Mouse (Mus musculus) myocyte (in vitro differentiated cells): ENCODE results near the gene Vgll4. TPM values are rescaled to one million over a fixed set of nuclear protein-coding genes. Genes with fewer than 3 reads are reported as not detected.

ENCODE experiments used
- H3K27me3 ChIP-seq: one replicate; pipeline ENCODE4 v1.6.1; 2011; ENCODE audit not compliant: control insufficient read depth, insufficient read depth, insufficient read length
- H3K36me3 ChIP-seq: one replicate; pipeline ENCODE4 v1.6.1; 2011; ENCODE audit not compliant: control insufficient read depth, insufficient read depth
- H3K4me2 ChIP-seq: one replicate; pipeline ENCODE4 v1.6.1; 2011; ENCODE audit warnings: low read depth, control low read depth
- H3K4me3 ChIP-seq: one replicate; pipeline ENCODE4 v1.5.1; 2011; ENCODE audit warnings: mild to moderate bottlenecking, control low read depth, moderate library complexity
- H3K79me2 ChIP-seq: one replicate; pipeline ENCODE4 v1.6.1; 2011; ENCODE audit not compliant: control insufficient read depth, insufficient read depth
- H3ac ChIP-seq: one replicate; pipeline ENCODE4 v1.6.1; 2011; ENCODE audit not compliant: control insufficient read depth, insufficient read length
- CEBPB ChIP-seq: IDR thresholded peaks from 2 replicates; pipeline ENCODE4 v1.6.1; 2011; ENCODE audit warnings: mild to moderate bottlenecking, moderate library complexity; ENCODE audit not compliant: poor library complexity, insufficient read depth, severe bottlenecking
- E2F4 ChIP-seq: IDR thresholded peaks from one replicate; pipeline ENCODE4 v1.6.1; 2011; ENCODE audit warnings: mild to moderate bottlenecking, control low read depth, moderate library complexity; ENCODE audit not compliant: insufficient read depth
- MAX ChIP-seq: IDR thresholded peaks from one replicate; pipeline ENCODE4 v1.6.1; 2011; ENCODE audit warnings: low read depth, mild to moderate bottlenecking, control low read depth
- MYOD1 ChIP-seq, 3 experiments: IDR thresholded peaks; one replicate each; pipeline ENCODE4 v1.6.1; 2011; ENCODE audit warnings: control low read depth in 2 of 3, low read depth in 2 of 3, mild to moderate bottlenecking in 2 of 3, moderate library complexity in 1 of 3; ENCODE audit not compliant: insufficient read length in 2 of 3, control insufficient read depth in 1 of 3
- MYOG ChIP-seq, 3 experiments: IDR thresholded peaks; one replicate each; pipeline ENCODE4 v1.6.1; 2011; ENCODE audit warnings: control low read depth in 2 of 3, low read depth in 2 of 3, mild to moderate bottlenecking in 2 of 3; ENCODE audit not compliant: insufficient read length in 2 of 3, control insufficient read depth in 1 of 3, insufficient read depth in 1 of 3
- POLR2A ChIP-seq: IDR thresholded peaks from one replicate; pipeline ENCODE4 v1.6.1; 2011; ENCODE audit warnings: low read depth, mild to moderate bottlenecking, control low read depth, moderate library complexity; ENCODE audit not compliant: insufficient read length
- POLR2AphosphoS2 ChIP-seq: IDR thresholded peaks from one replicate; pipeline ENCODE4 v1.6.1; 2011; ENCODE audit warnings: low read depth, control low read depth; ENCODE audit not compliant: insufficient read length
- REST ChIP-seq: IDR thresholded peaks from one replicate; pipeline ENCODE4 v1.6.1; 2011; ENCODE audit warnings: mild to moderate bottlenecking, control low read depth, moderate library complexity; ENCODE audit not compliant: insufficient read depth, insufficient read length
- SRF ChIP-seq: IDR thresholded peaks from one replicate; pipeline ENCODE4 v1.6.1; 2011; ENCODE audit warnings: low read depth; ENCODE audit not compliant: control insufficient read depth, insufficient read length
- TCF12 ChIP-seq: IDR thresholded peaks from one replicate; pipeline ENCODE4 v1.6.1; 2011; ENCODE audit warnings: mild to moderate bottlenecking, control low read depth; ENCODE audit not compliant: poor library complexity, insufficient read depth, severe bottlenecking
- TCF3 ChIP-seq: IDR thresholded peaks from one replicate; pipeline ENCODE4 v1.6.1; 2011; ENCODE audit warnings: low read depth, control low read depth; ENCODE audit not compliant: insufficient read length
- USF1 ChIP-seq: IDR thresholded peaks from one replicate; pipeline ENCODE4 v1.6.1; 2011; ENCODE audit warnings: low read depth, mild to moderate bottlenecking, control low read depth, moderate library complexity
- polyA plus RNA-seq: library from polyadenylated mRNA; unstranded; fragments of >200 nt; fragmentation: generic; extraction: Trizol; gene quantifications from one replicate; pipeline ENCODE4 v1.2.1, GENCODE M21; 2012; ENCODE audit warnings: missing spikeins

Gene Vgll4
- polyA plus RNA-seq, 1 experiment: 21.1 TPM

GRCm38 (mm10) chr6:114894548-114895106 is 75.2 kb downstream of the Vgll4 start:
- H3K4me3 ChIP-seq: no peak overlapping the region
- TF ChIP-seq TCF12: no peak
- TF ChIP-seq REST: no peak
- peak; percentile 12 for TF ChIP-seq POLR2A
- H3K36me3 ChIP-seq: no peaks in the 10 kb centered on the region

GRCm38 (mm10) chr6:114893427-114894209 is 76.2 kb downstream of the Vgll4 start:
- Histone ChIP-seq H3ac (no peak overlapping the region), H3K4me2 (peak overlapping the region; percentile 88), H3K4me3 (no peak overlapping the region), H3K27me3 (no peaks in the 10 kb centered on the region), H3K36me3 (no peaks in the 10 kb centered on the region), H3K79me2 (peaks cover 79% of the 10 kb centered on the region)
- peak in 2 of 3 experiments; percentile 70 to 89 for TF ChIP-seq MYOG (IDR thresholded peaks at IDR 0.05; ENCODE audit: control insufficient read depth in 1 of 3, insufficient read depth in 1 of 3, insufficient read length in 2 of 3, low read depth in 2 of 3)
- no peak for TF ChIP-seq REST
- peak; percentile 53 for TF ChIP-seq MAX
- TF ChIP-seq CEBPB: peak; percentile 100
- peak; percentile 2 for TF ChIP-seq TCF3
- peak; percentile 30 for TF ChIP-seq TCF12
- TF ChIP-seq E2F4: no peak
- TF ChIP-seq POLR2AphosphoS2: no peak
- peak; percentile 10 to 89 (median 80) for TF ChIP-seq MYOD1 (IDR thresholded peaks at IDR 0.05; ENCODE audit: control insufficient read depth in 1 of 3, insufficient read length in 2 of 3, low read depth in 2 of 3)
- TF ChIP-seq POLR2A: peak; percentile 44
- TF ChIP-seq USF1: peak; percentile 55

More at GRCm38 (mm10) chr6:114894548-114895106, 75.2 kb downstream of the Vgll4 start:
- no peaks in the 10 kb centered on the region for H3K27me3 ChIP-seq
- H3K4me2 ChIP-seq: peak overlapping the region; percentile 88
- no peak overlapping the region for H3ac ChIP-seq
- H3K79me2 ChIP-seq: peaks cover 88% of the 10 kb centered on the region

DNA sequence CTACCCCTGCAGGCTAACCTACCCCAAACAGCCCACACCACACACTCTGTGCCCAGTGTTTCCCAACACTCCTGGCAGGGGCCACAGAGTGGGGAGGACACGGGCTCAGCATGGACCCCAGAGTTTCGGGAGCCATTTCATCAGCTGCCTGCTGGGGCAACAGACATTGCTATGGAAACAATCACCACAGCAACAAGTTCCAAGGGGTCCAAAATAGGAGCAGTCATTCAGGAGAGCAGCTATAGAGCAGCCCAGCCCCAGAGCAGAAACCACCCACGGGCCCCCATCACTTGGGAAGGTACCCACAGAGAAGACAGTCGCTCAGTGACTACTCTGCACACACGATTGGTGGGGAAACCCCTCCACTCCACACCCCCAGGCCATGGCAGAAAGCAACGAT is 77.4 kb downstream of the Vgll4 start:
- Histone ChIP-seq H3K27me3 (no peaks in the 10 kb centered on the region), H3K4me2 (peak overlapping the region; percentile 88), H3ac (no peak overlapping the region), H3K4me3 (no peak overlapping the region), H3K36me3 (peaks cover 5% of the 10 kb centered on the region), H3K79me2 (peaks cover 79% of the 10 kb centered on the region)
- TF ChIP-seq POLR2A: no peak
- no peak for TF ChIP-seq TCF12
- TF ChIP-seq POLR2AphosphoS2: no peak
- TF ChIP-seq CEBPB: no peak
- no peak for TF ChIP-seq MYOG (IDR thresholded peaks at IDR 0.05; ENCODE audit: control insufficient read depth in 1 of 3, insufficient read depth in 1 of 3, insufficient read length in 2 of 3, low read depth in 2 of 3)
- no peak for TF ChIP-seq USF1
- TF ChIP-seq MYOD1 (IDR thresholded peaks at IDR 0.05; ENCODE audit: control insufficient read depth in 1 of 3, insufficient read length in 2 of 3, low read depth in 2 of 3): no peak
- no peak for TF ChIP-seq E2F4
- TF ChIP-seq MAX: no peak
- TF ChIP-seq SRF: no peak
- TF ChIP-seq REST: no peak
- TF ChIP-seq TCF3: no peak

GRCm38 (mm10) chr6:114891771-114892170 is 78.0 kb downstream of the Vgll4 start:
- H3ac ChIP-seq: no peak overlapping the region
- H3K4me2 ChIP-seq: peak overlapping the region; percentile 88
- peaks cover 79% of the 10 kb centered on the region for H3K79me2 ChIP-seq
- H3K27me3 ChIP-seq: no peaks in the 10 kb centered on the region
- no peak overlapping the region for H3K4me3 ChIP-seq
- TF ChIP-seq MYOD1 (IDR thresholded peaks at IDR 0.05; ENCODE audit: control insufficient read depth in 1 of 3, insufficient read length in 2 of 3, low read depth in 2 of 3) (no peak), MYOG (IDR thresholded peaks at IDR 0.05; ENCODE audit: control insufficient read depth in 1 of 3, insufficient read depth in 1 of 3, insufficient read length in 2 of 3, low read depth in 2 of 3) (no peak), E2F4 (no peak), TCF12 (no peak), SRF (no peak), POLR2AphosphoS2 (no peak), TCF3 (no peak), REST (no peak), CEBPB (no peak), USF1 (no peak), MAX (no peak), POLR2A (no peak)
- H3K36me3 ChIP-seq: peaks cover 5% of the 10 kb centered on the region
